Comparison of ENCODE assay signal across 8 mouse cellular contexts in genomic region chr6:116135971-116136632, GRCm38 (mm10). TPM values are rescaled to one million over a fixed set of nuclear protein-coding genes. Genes with fewer than 3 reads are reported as not detected.
DNase-seq lines count a peak whose midpoint lies in the region; ATAC-seq and TF ChIP-seq lines count a peak whose summit lies in the region.

No protein-coding gene starts in this region.

- no peaks in the 10 kb centered on the region for H3K9me3 ChIP-seq in limb, embryonic 14.5 days (ENCODE audit: control insufficient read depth, low read length)
- H3K9me3 ChIP-seq in limb, embryonic 10.5 days (replicated peaks), result no peaks in the 10 kb centered on the region
- no peaks in the 10 kb centered on the region for H3K9me3 ChIP-seq in intestine, postnatal 0 days (ENCODE audit: control insufficient read depth)

- no peak overlapping the region for H3K9ac ChIP-seq in limb, embryonic 14.5 days (ENCODE audit: low read depth, low read length, severe bottlenecking)
- no peak overlapping the region for H3K9ac ChIP-seq in intestine, postnatal 0 days (ENCODE audit: low read depth, low read length)

- 44% methylated on average over 7 of the region's 7 CpGs for WGBS in limb, embryonic 14.5 days
- WGBS in limb, embryonic 10.5 days, result 69% methylated on average over 7 of the region's 7 CpGs
- WGBS in intestine, postnatal 0 days, result 50% methylated on average over 7 of the region's 7 CpGs
- 12% methylated on average over 7 of the region's 7 CpGs for WGBS in macrophage (ENCODE audit: missing documents)

- H3K4me1 ChIP-seq in limb, embryonic 14.5 days (ENCODE audit: control insufficient read depth, insufficient read depth, low read length), result peaks cover 7% of the 10 kb centered on the region; the same call in 1 of the 2 replicates
- H3K4me1 ChIP-seq in limb, embryonic 10.5 days, result no peaks in the 10 kb centered on the region
- no peaks in the 10 kb centered on the region for H3K4me1 ChIP-seq in intestine, postnatal 0 days (replicated peaks; ENCODE audit: control insufficient read depth, insufficient read depth, low read length)

- no peak for TF ChIP-seq POLR2A in limb, embryonic 14.5 days (IDR thresholded peaks at IDR 0.05; ENCODE audit: borderline replicate concordance, extremely low read depth, insufficient read depth, insufficient read length)
- no peak for TF ChIP-seq POLR2A in brain, embryonic 14.5 days (IDR thresholded peaks at IDR 0.05; ENCODE audit: borderline replicate concordance, extremely low read depth, insufficient read depth, insufficient read length, poor library complexity, severe bottlenecking)

- H3K79me2 ChIP-seq in macrophage (ENCODE audit: inconsistent target), result peaks cover 58% of the 10 kb centered on the region

- H3K4me2 ChIP-seq in limb, embryonic 14.5 days (replicated peaks; ENCODE audit: low read depth, low read length, severe bottlenecking), result no peak overlapping the region
- H3K4me2 ChIP-seq in intestine, postnatal 0 days (replicated peaks; ENCODE audit: low read depth), result no peak overlapping the region

- ATAC-seq in limb, embryonic 14.5 days (ENCODE audit: low FRiP score, low read depth), result no peak
- ATAC-seq in intestine, postnatal 0 days, result no peak

- peaks cover 9% of the 10 kb centered on the region for H3K36me3 ChIP-seq in limb, embryonic 14.5 days (ENCODE audit: control insufficient read depth, insufficient read depth, low read length)
- H3K36me3 ChIP-seq in limb, embryonic 10.5 days, result peaks cover 10% of the 10 kb centered on the region
- peaks cover 7% of the 10 kb centered on the region; the same call in 1 of the 2 replicates for H3K36me3 ChIP-seq in intestine, postnatal 0 days (ENCODE audit: control insufficient read depth, insufficient read depth)
- no peaks in the 10 kb centered on the region for H3K36me3 ChIP-seq in macrophage (ENCODE audit: inconsistent target)

- H3K27me3 ChIP-seq in limb, embryonic 14.5 days (ENCODE audit: control insufficient read depth, insufficient read depth, low read length), result no peaks in the 10 kb centered on the region
- no peaks in the 10 kb centered on the region for H3K27me3 ChIP-seq in limb, embryonic 10.5 days (ENCODE audit: low read depth, poor library complexity, severe bottlenecking)
- H3K27me3 ChIP-seq in intestine, postnatal 0 days (replicated peaks; ENCODE audit: control insufficient read depth, insufficient read depth, low read length), result no peaks in the 10 kb centered on the region

- TF ChIP-seq CTCF in brain, embryonic 14.5 days (IDR thresholded peaks at IDR 0.05; ENCODE audit: borderline replicate concordance, extremely low read depth, insufficient read depth, insufficient read length), result peak; percentile 56; the same call in 1 of the 2 replicates
- TF ChIP-seq CTCF in intestine, postnatal 0 days (IDR thresholded peaks at IDR 0.05; ENCODE audit: low read depth), result peak; percentile 68

- no peak overlapping the region for H3K27ac ChIP-seq in limb, embryonic 14.5 days (replicated peaks; ENCODE audit: low read depth, low read length)
- no peak overlapping the region for H3K27ac ChIP-seq in limb, embryonic 10.5 days
- H3K27ac ChIP-seq in intestine, postnatal 0 days (ENCODE audit: low read depth, low read length), result no peak overlapping the region
- peak overlapping the region; percentile 46 for H3K27ac ChIP-seq in macrophage

- H3K4me3 ChIP-seq in limb, embryonic 14.5 days (replicated peaks; ENCODE audit: low read length), result no peak overlapping the region
- H3K4me3 ChIP-seq in limb, embryonic 10.5 days, result no peak overlapping the region
- H3K4me3 ChIP-seq in intestine, postnatal 0 days (ENCODE audit: low read depth, low read length), result no peak overlapping the region
- no peak overlapping the region for H3K4me3 ChIP-seq in macrophage (ENCODE audit: inconsistent target)

- DNase-seq in adrenal gland, adult 2 months, result peak; percentile 37
- DNase-seq in adrenal gland, adult 8-10 months, result no peak
- DNase-seq in limb, embryonic 14.5 days (ENCODE audit: low spot score), result peak; percentile 6
- DNase-seq in limb, embryonic 10.5 days (ENCODE audit: low spot score), result no peak
- DNase-seq in brain, embryonic 14.5 days (ENCODE audit: low read depth), result peak; percentile 62
- DNase-seq in c-Kit-positive CD71-positive TER-119-positive erythroid progenitor cells, embryonic 14.5 days (ENCODE audit: low spot score), result no peak

RNA-seq across cellular contexts. Expression of gene Tmcc1, which starts 57.2 kb away (rescaled TPM):
- total RNA-seq in adrenal gland, adult 2 months (2021), result 10 to 100 TPM; 20.7 to 24.1 TPM
- 4.0 and 4.3 TPM in 2 replicates for polyA plus RNA-seq in adrenal gland, adult 2 months (2012; rRNA removed)
- 10 to 100 TPM; 20.4 to 37.4 (median 27.8) TPM for total RNA-seq in adrenal gland, adult 8-10 months (2022)
- 21.4 and 23.4 TPM in 2 replicates for polyA plus RNA-seq in limb, embryonic 14.5 days (2012; rRNA removed)
- polyA plus RNA-seq in limb, embryonic 14.5 days (2014; fragmentation: Nextera tagmentation; extraction: Ambion mirVana), result 11.1 and 15.8 TPM in 2 replicates
- polyA plus RNA-seq in limb, embryonic 10.5 days (2016; fragmentation: Nextera tagmentation; extraction: Ambion mirVana), result 13.9 and 14.3 TPM in 2 replicates
- 50.5 and 56.1 TPM in 2 replicates for polyA plus RNA-seq in brain, embryonic 14.5 days (2012; rRNA removed)
- polyA plus RNA-seq in intestine, postnatal 0 days (2015; fragmentation: Nextera tagmentation; extraction: Ambion mirVana), result 8.0 and 9.2 TPM in 2 replicates
- 100 to 1,000 TPM in 24 of 26 experiments, 10 to 100 TPM in 2; 87.4 to 203 (median 124) TPM for total RNA-seq in macrophage (2018; cell fraction: chromatin; rRNA removed)
- total RNA-seq in macrophage (2018; cell fraction: cytosol; rRNA removed), result 10 to 100 TPM in 19 of 26 experiments, 1 to 10 TPM in 7; 6.7 to 20.2 (median 12.1) TPM
- 100 to 1,000 TPM in 7 of 26 experiments, 10 to 100 TPM in 19; 37.4 to 131 (median 64.3) TPM for total RNA-seq in macrophage (2018; cell fraction: nucleus; rRNA removed)
- 8.9 to 13.1 TPM (median 11.1 TPM) in 3 replicates for polyA plus RNA-seq in macrophage (2018)

Comparison
In these comparisons a context has a peak if more than half of its experiments do, and no peak if none do; other contexts are left out.
1. DNase-seq: peak in adrenal gland, adult 2 months (single experiment), limb, embryonic 14.5 days (single experiment) and brain, embryonic 14.5 days (single experiment); none in adrenal gland, adult 8-10 months (single experiment), limb, embryonic 10.5 days (single experiment) and c-Kit-positive CD71-positive TER-119-positive erythroid progenitor cells, embryonic 14.5 days (single experiment).